Mouse (Mus musculus) intestine, embryonic 14.5 days (tissue): Measurements from ENCODE around the gene Ttc22. TPM values are rescaled to one million over a fixed set of nuclear protein-coding genes. Genes with fewer than 3 reads are reported as not detected.

Experiments
- ATAC-seq: fragments of 200-750 bp; cut with Nextera tagmentation; replicated peaks from 2 replicates; pipeline ENCODE4 v1.8.0; 2017; ENCODE audit warnings: low read depth, moderate number of reproducible peaks, moderate TSS enrichment, moderate library complexity; ENCODE audit not compliant: low FRiP score, low TSS enrichment
- DNase-seq: peaks from one replicate; pipeline ENCODE4 v3.0.0-alpha.2; 2018; ENCODE audit warnings: low spot score
- H3K27ac ChIP-seq: fragments of 300-500 bp; sonication (generic); 2 replicates; pipeline ENCODE4 v1.5.1; 2014; ENCODE audit warnings: low read depth, mild to moderate bottlenecking, control low read depth
- H3K27me3 ChIP-seq: fragments of 300-500 bp; sonication (generic); replicated peaks from 2 replicates; pipeline ENCODE4 v1.6.1; 2014; ENCODE audit warnings: low read length, control low read depth; ENCODE audit not compliant: control insufficient read depth, insufficient read depth
- H3K36me3 ChIP-seq: fragments of 300-500 bp; sonication (generic); 2 replicates; pipeline ENCODE4 v1.6.1; 2014; ENCODE audit warnings: low read length, control low read depth; ENCODE audit not compliant: control insufficient read depth, insufficient read depth
- H3K4me1 ChIP-seq: fragments of 300-500 bp; sonication (generic); replicated peaks from 2 replicates; pipeline ENCODE4 v1.6.1; 2014; ENCODE audit warnings: low read length, control low read depth, mixed read lengths; ENCODE audit not compliant: control insufficient read depth, insufficient read depth
- H3K4me2 ChIP-seq: fragments of 300-500 bp; sonication (generic); 2 replicates; pipeline ENCODE4 v1.6.1; 2014; ENCODE audit warnings: low read length
- H3K4me3 ChIP-seq: fragments of 300-500 bp; sonication (generic); 2 replicates; pipeline ENCODE4 v1.5.1; 2014; ENCODE audit warnings: low read depth, low read length, control low read depth, mixed read lengths
- H3K9ac ChIP-seq: fragments of 300-500 bp; sonication (generic); 2 replicates; pipeline ENCODE4 v1.6.1; 2014; ENCODE audit warnings: mild to moderate bottlenecking, low read length
- H3K9me3 ChIP-seq: fragments of 300-500 bp; sonication (generic); 2 replicates; pipeline ENCODE4 v1.6.1; 2016; ENCODE audit warnings: low read length, control low read depth; ENCODE audit not compliant: control insufficient read depth
- WGBS: fragments of 180-500 bp; shearing (Covaris S2); extraction: QIAGEN DNeasy Blood & Tissue Kit; methylation state at CpG from one replicate; pipeline ENCODE4 v1.1.7; 2014; 5-methylcytosine and 5-hydroxymethylcytosine counted together
- polyA plus RNA-seq: library from polyadenylated mRNA; unstranded; fragments of >200 nt; fragmentation: Nextera tagmentation; extraction: Ambion mirVana; gene quantifications from 2 replicates; pipeline ENCODE4 v1.2.1, GENCODE M21; 2014

Gene Ttc22
- polyA plus RNA-seq, 1 experiment from 2014 or later = 2.0 TPM

DNA sequence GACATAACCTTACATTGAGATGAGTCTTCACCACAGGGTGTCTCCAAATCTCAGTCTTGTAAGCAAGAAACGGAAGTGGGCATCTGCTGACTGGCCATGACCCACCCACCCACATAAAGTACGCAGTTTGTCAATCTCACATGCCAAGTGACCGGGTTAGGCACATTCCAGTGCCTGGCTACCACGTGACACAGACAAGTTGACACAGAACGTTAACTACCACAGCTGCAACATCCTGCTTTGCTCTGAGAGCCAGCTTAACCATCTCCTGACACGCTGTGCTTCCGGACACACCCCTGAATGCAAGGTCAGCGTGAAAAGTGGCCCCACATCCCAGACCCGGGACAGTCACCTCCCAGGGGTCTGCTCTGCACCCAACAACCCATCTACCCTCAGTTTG is 32.1 kb upstream of the Ttc22 start:
- Histone ChIP-seq H3K4me3 (no peak overlapping the region), H3K4me1 (no peaks in the 10 kb centered on the region), H3K27me3 (no peaks in the 10 kb centered on the region), H3K9me3 (no peaks in the 10 kb centered on the region), H3K36me3 (peaks cover 36% of the 10 kb centered on the region), H3K27ac (no peak overlapping the region), H3K9ac (no peak overlapping the region), H3K4me2 (no peak overlapping the region)
- 62% methylated on average over 9 of the region's 9 CpGs for WGBS
- ATAC-seq (no peak), DNase-seq (no peak)

DNA sequence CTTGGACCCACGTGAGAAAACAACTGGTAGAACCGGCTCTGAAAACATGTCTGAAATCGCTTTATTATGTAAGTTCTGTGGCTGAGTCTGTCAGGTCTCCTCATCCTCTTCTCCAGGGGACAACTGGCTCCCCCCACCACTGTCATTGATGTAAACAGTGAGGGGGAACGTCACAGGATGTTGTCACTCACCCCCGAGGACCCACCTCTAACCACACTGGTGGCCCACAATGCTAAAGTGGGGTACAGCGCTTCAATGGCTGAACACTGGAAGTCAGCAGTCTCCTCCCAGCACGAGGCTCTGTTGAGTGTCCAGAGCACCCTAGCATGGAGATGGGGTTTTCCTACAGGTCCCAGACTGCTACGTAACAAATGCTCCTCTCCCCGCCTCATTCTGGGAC is 31.4 kb upstream of the Ttc22 start:
- Histone ChIP-seq H3K4me3 (no peak overlapping the region), H3K27ac (no peak overlapping the region), H3K27me3 (no peaks in the 10 kb centered on the region), H3K4me1 (no peaks in the 10 kb centered on the region), H3K4me2 (no peak overlapping the region), H3K9me3 (no peaks in the 10 kb centered on the region), H3K36me3 (peaks cover 30% of the 10 kb centered on the region), H3K9ac (no peak overlapping the region)
- WGBS = 83% methylated on average over 9 of the region's 9 CpGs
- ATAC-seq (no peak), DNase-seq (no peak)

DNA sequence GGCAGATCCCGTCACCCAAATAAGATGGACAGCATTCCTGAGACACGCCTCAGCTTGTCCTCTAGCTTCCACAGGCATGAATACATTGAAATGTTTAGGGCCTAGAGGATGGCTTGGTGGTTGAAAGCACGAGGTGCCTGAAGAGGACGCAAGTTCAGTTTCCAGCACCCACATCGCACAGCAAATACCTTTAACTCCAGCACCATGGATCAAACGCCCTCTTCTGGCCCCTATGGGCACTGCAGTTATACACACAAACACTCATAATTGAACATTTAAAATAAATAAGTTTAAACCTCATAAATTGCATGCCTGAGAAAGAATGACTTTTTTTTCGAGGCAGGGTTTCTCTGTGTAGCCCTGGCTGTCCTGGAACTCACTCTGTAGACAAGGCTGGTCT is 28.6 kb upstream of the Ttc22 start:
- peaks cover 8% of the 10 kb centered on the region for H3K36me3 ChIP-seq
- no peak overlapping the region for H3K27ac ChIP-seq
- H3K27me3 ChIP-seq = no peaks in the 10 kb centered on the region
- no peak overlapping the region for H3K4me3 ChIP-seq
- no peak overlapping the region for H3K4me2 ChIP-seq
- ATAC-seq = no peak
- H3K4me1 ChIP-seq = no peaks in the 10 kb centered on the region
- H3K9ac ChIP-seq = no peak overlapping the region
- no peaks in the 10 kb centered on the region for H3K9me3 ChIP-seq
- no peak for DNase-seq
- 59% methylated on average over 7 of the region's 7 CpGs for WGBS

DNA sequence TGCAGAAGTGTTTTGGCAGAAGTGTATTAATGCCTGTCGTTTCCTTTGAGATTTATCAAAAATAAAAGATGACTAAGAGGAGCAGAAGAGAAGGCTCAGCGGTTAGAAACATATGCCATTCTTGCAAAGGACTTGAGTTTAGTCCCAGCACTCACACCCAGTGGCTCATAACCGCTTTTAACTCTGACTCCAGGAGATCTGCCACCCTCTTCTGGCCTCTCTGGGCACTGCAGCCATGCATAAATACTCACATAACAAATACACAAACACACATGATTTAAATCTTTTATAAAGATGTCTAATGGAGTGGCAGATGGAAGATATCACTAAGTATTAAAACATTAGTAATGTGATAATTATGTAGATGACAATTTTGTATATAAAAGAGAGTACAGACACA is 26.0 kb upstream of the Ttc22 start:
- no peak overlapping the region for H3K4me3 ChIP-seq
- WGBS = 66% methylated on average over 3 of the region's 3 CpGs
- H3K27me3 ChIP-seq = no peaks in the 10 kb centered on the region
- H3K27ac ChIP-seq = no peak overlapping the region
- ATAC-seq (no peak), DNase-seq (no peak)
- no peaks in the 10 kb centered on the region for H3K4me1 ChIP-seq
- no peak overlapping the region for H3K4me2 ChIP-seq
- H3K9me3 ChIP-seq = no peaks in the 10 kb centered on the region
- H3K36me3 ChIP-seq = no peaks in the 10 kb centered on the region
- no peak overlapping the region for H3K9ac ChIP-seq

DNA sequence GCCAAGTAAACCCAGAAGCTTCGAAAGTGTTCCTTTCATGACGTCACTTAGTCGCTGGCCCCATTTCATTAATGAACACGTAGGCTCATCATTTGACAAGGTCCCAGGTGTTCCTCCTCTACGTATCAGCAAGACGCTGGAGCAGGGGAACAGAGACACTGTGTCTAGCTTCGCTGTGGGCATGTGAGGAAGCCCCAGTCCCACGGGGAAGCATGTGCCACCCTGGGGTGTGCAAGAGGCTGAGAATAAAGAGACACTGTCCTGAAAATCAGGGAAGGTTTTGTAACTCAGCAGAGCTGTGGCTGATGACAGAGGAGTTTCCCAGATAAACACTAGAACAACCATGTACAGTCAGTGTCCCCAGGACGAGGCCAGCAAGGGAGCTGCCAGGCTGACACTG is 25.2 kb upstream of the Ttc22 start:
- no peak overlapping the region for H3K4me3 ChIP-seq
- 80% methylated on average over 9 of the region's 9 CpGs for WGBS
- H3K36me3 ChIP-seq = no peaks in the 10 kb centered on the region
- H3K9me3 ChIP-seq = no peaks in the 10 kb centered on the region
- no peak for ATAC-seq
- no peaks in the 10 kb centered on the region for H3K4me1 ChIP-seq
- H3K27ac ChIP-seq = no peak overlapping the region
- no peak overlapping the region for H3K9ac ChIP-seq
- H3K4me2 ChIP-seq = no peak overlapping the region
- DNase-seq = no peak
- no peaks in the 10 kb centered on the region for H3K27me3 ChIP-seq

DNA sequence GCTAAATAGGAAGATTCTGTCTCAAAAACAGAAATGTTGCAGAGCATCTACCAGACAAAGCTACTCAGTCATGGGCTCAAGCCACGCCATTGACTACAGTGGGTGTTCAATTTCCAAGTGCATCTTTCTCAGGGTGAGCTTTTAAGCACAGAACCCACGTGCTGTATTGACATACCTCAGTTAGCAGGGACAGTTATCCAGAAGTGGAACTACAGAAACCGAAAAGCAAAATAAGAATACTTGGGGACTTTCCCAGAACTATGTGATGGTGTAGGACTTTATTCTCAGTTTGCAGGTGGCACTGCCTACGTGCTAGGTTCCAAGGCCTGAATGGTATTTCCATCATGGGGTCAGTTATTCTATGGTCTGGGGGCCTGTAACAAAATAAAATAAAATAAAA is 24.5 kb upstream of the Ttc22 start:
- ATAC-seq = no peak
- no peaks in the 10 kb centered on the region for H3K27me3 ChIP-seq
- no peaks in the 10 kb centered on the region for H3K4me1 ChIP-seq
- WGBS = 84% methylated on average over 4 of the region's 4 CpGs
- DNase-seq = no peak
- no peak overlapping the region for H3K27ac ChIP-seq
- H3K9me3 ChIP-seq = no peaks in the 10 kb centered on the region
- H3K4me3 ChIP-seq = no peak overlapping the region
- H3K9ac ChIP-seq = no peak overlapping the region
- H3K36me3 ChIP-seq = no peaks in the 10 kb centered on the region
- no peak overlapping the region for H3K4me2 ChIP-seq

DNA sequence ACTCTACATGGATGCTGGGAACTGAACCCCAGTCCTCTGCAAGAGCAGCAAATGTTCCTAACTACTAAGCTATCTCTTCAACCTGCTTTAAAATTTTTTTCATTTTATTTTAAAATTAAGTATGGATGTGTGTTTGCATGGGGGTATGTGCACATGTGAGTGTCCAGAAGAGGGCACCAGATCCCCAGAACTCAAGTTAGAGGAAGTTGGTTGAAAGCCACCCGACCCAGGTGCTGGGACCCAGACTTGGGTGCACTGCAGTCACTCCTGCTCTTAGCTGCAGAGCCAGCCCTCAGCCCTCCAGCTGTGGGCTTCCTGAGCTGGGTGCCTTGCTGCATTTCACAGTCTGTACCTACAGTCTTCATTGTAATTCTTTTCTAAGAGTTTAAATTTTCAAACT is 22.8 kb upstream of the Ttc22 start:
- ATAC-seq = no peak
- 23% methylated on average over 1 of the region's 1 CpGs for WGBS
- no peaks in the 10 kb centered on the region for H3K27me3 ChIP-seq

DNA sequence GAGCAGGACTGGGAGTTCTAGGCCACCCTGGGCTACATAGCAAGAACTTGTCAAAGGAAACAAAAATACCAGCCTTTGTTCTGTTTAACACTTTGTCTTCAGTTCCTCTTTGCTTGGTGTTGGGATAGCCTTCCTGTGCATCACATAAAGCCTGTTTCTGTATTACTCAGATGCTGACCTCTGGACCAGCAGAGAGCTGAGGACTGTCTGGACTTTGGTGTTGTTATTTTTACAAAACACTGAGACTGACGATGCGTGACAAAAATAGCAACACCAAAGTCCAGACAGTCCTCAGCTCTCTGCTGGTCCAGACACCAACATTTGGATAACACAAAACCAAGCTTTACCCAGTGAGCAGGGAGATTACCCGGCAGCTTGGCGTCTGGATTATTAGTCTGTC is 21.5 kb upstream of the Ttc22 start:
- Histone ChIP-seq H3K9me3 (no peaks in the 10 kb centered on the region), H3K4me1 (no peaks in the 10 kb centered on the region), H3K9ac (no peak overlapping the region), H3K27ac (no peak overlapping the region), H3K4me2 (no peak overlapping the region), H3K36me3 (no peaks in the 10 kb centered on the region), H3K27me3 (no peaks in the 10 kb centered on the region), H3K4me3 (no peak overlapping the region)
- ATAC-seq = no peak
- WGBS = 67% methylated on average over 4 of the region's 4 CpGs
- no peak for DNase-seq

More for the DNA sequence above, 22.8 kb upstream of the Ttc22 start:
- no peaks in the 10 kb centered on the region for H3K9me3 ChIP-seq
- H3K4me2 ChIP-seq = no peak overlapping the region
- H3K36me3 ChIP-seq = no peaks in the 10 kb centered on the region
- H3K9ac ChIP-seq = no peak overlapping the region
- no peak for DNase-seq
- H3K4me3 ChIP-seq = no peak overlapping the region
- H3K27ac ChIP-seq = no peak overlapping the region
- no peaks in the 10 kb centered on the region for H3K4me1 ChIP-seq

DNA sequence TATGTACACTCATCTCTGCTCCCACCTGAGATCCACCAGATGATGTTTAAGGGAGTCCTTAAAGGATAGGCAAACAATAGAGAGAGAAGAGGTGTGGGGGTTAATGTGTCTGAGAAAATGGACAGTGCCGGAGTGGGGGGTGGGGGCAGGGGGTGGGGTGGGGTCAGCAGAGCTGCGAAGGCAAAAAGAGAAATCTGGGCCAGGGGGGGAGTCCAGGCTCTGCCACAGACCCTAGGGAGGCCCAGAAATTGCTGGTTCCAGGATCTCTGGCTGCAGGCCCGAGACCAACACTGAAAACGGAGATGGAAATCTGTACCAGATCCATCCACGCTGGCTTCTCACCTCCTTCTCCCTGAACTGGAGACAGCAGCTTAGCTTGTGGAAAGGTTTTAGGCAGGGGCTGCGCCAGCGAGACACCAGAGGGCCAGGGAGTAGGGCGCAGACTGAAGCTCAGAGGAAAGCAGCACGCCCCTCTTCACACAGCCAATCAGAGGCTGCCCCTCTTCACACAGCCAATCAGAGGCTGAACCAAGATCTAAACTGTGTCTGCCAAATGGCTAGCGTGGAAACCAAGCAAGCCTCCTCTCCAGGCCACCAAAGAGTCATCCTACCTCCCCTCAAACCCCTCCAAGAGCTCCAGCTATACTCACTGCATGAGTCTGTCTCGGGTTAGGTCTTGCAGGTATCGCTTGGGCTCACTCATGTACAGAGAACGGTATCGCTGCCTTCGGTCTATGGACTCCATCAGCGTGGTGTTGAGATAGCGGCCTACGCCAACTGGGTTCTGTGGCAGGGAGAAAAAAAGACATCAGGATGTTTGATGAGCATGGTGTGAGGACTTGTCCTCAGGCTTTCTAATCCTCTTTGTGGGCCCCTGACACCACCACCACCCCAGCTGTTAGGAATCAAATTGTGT is 15.3 kb upstream of the Ttc22 start:
- Histone ChIP-seq H3K4me1 (no peaks in the 10 kb centered on the region), H3K4me3 (0 out of 2 replicates have a peak overlapping the region, but pooled peaks have one; percentile 6), H3K36me3 (no peaks in the 10 kb centered on the region), H3K9ac (no peak overlapping the region), H3K9me3 (no peaks in the 10 kb centered on the region), H3K4me2 (peak overlapping the region; percentile 29; the same call in 1 of the 2 replicates), H3K27ac (no peak overlapping the region), H3K27me3 (no peaks in the 10 kb centered on the region)
- DNase-seq = no peak
- WGBS = 39% methylated on average over 18 of the region's 18 CpGs
- peak; percentile 83 for ATAC-seq
